Mouse (Mus musculus) gastrocnemius, postnatal 14 days (tissue): ENCODE results near the gene Styx. TPM values are rescaled to one million over a fixed set of nuclear protein-coding genes. Genes with fewer than 3 reads are reported as not detected.

Source experiments
- DNase-seq: peaks from one replicate; pipeline ENCODE4 v3.0.0; 2021; ENCODE audit warnings: mixed read lengths
- intact Hi-C: fragments of 180-260 bp; cut with DNase I; formaldehyde crosslinking; loops from one replicate; pipeline ENCODE4 v1.15.1; 2025; ENCODE audit warnings: low total_unique reads
- long read RNA-seq, 2 experiments: library from polyadenylated mRNA; stranded (forward); transcript quantifications; one replicate each; pipeline ENCODE4 v2.0.0; 2021
- total RNA-seq, 2 experiments: library from RNA; stranded (reverse); gene quantifications; 2 replicates each; pipeline ENCODE4 v1.2.3; 2021

The Styx gene
- total RNA-seq: 10 to 100 TPM; 43.7 to 44.8 TPM
- long read RNA-seq, experiment 1, full-length matches to known transcripts: 11 of 13 reads
- long read RNA-seq, experiment 1, partial matches to known transcripts: 0 of 13 reads
- long read RNA-seq, experiment 1, other reads (novel, unspliced or antisense): 2 of 13 reads
- long read RNA-seq, experiment 2, full-length matches to known transcripts: 15 of 19 reads
- long read RNA-seq, experiment 2, partial matches to known transcripts: 0 of 19 reads
- long read RNA-seq, experiment 2, other reads (novel, unspliced or antisense): 4 of 19 reads

GRCm38 (mm10) chr14:45350931-45351859 lies at the start of gene Styx:
TSS of gene Styx (plus strand) at chr14:45351093.
- DNase-seq: peak; percentile 98
- intact Hi-C loops: no loop called here

GRCm38 (mm10) chr14:45303939-45304338 lies 47.0 kb upstream of the Styx start:
- DNase-seq: no peak
- intact Hi-C loops: no loop called here

GRCm38 (mm10) chr14:45304389-45304788 lies 46.5 kb upstream of the Styx start:
- DNase-seq: no peak
- intact Hi-C loops: no loop called here

GRCm38 (mm10) chr14:45305852-45306251 lies 45.0 kb upstream of the Styx start:
- DNase-seq: no peak
- intact Hi-C loops: no loop called here

- intact Hi-C loops: no loop called here
- DNase-seq: no peak
These were observed 43.1 kb upstream of the Styx start for GRCm38 (mm10) chr14:45307630-45308328.

GRCm38 (mm10) chr14:45309646-45310045 lies 41.2 kb upstream of the Styx start:
- intact Hi-C loops: no loop called here
- no peak for DNase-seq

GRCm38 (mm10) chr14:45310101-45310500 lies 40.8 kb upstream of the Styx start:
- intact Hi-C loops: no loop called here
- no peak for DNase-seq

GRCm38 (mm10) chr14:45316927-45317326 lies 34.0 kb upstream of the Styx start:
- no peak for DNase-seq
- intact Hi-C loops: no loop called here

GRCm38 (mm10) chr14:45317921-45318411 lies 32.9 kb upstream of the Styx start:
- DNase-seq: no peak
- intact Hi-C loops: no loop called here

- peak; percentile 80 for DNase-seq
- intact Hi-C loops: no loop called here
These were observed 32.3 kb upstream of the Styx start, which contains the start of gene Ero1l for GRCm38 (mm10) chr14:45318426-45319236. TSS of gene Ero1l (minus strand) at chr14:45318771.

- no peak for DNase-seq
- intact Hi-C loops: no loop called here
These were observed 31.7 kb upstream of the Styx start for GRCm38 (mm10) chr14:45319237-45319610.

GRCm38 (mm10) chr14:45320111-45320510 lies 30.8 kb upstream of the Styx start:
- DNase-seq: no peak
- intact Hi-C loops: no loop called here

- DNase-seq: no peak
- intact Hi-C loops: no loop called here
These were observed 29.8 kb upstream of the Styx start for GRCm38 (mm10) chr14:45321067-45321466.

GRCm38 (mm10) chr14:45321622-45322021 lies 29.3 kb upstream of the Styx start:
- intact Hi-C loops: no loop called here
- no peak for DNase-seq

GRCm38 (mm10) chr14:45322450-45322849 lies 28.4 kb upstream of the Styx start:
- intact Hi-C loops: no loop called here

GRCm38 (mm10) chr14:45323320-45323719 lies 27.6 kb upstream of the Styx start:
- intact Hi-C loops: no loop called here
- DNase-seq: no peak

More at GRCm38 (mm10) chr14:45322450-45322849, 28.4 kb upstream of the Styx start:
- DNase-seq: no peak

- intact Hi-C loops: no loop called here
- no peak for DNase-seq
These were observed 25.4 kb upstream of the Styx start for GRCm38 (mm10) chr14:45325471-45325870.

GRCm38 (mm10) chr14:45328072-45328713 lies 22.7 kb upstream of the Styx start:
- DNase-seq: no peak
- intact Hi-C loops: no loop called here
